Mouse (Mus musculus): ENCODE results near the gene Zfp988. TPM values are rescaled to one million over a fixed set of nuclear protein-coding genes. Genes with fewer than 3 reads are reported as not detected.
"Not testable (repeated sequence)": the region's sequence is repeated elsewhere in the genome, so short reads cannot be mapped to it uniquely, and the experiment has no call there.

Gene Zfp988
- total and polyA plus RNA-seq, 3 experiments = not detected

GRCm38 (mm10) chr4:147345061-147345554 lies 39.6 kb downstream of the Zfp988 start:
- H3K79me2 ChIP-seq (replicated peaks; ENCODE audit: control insufficient read depth, extremely low read depth, insufficient read depth, poor library complexity, severe bottlenecking); H3K36me3 ChIP-seq (replicated peaks in 1 of 2; ENCODE audit: control insufficient read depth in 1 of 2, insufficient read depth in 1 of 2, low read length in 1 of 2); H3K4me2 ChIP-seq (ENCODE audit: insufficient read depth, low read depth, poor library complexity, severe bottlenecking); H3K27ac ChIP-seq (ENCODE audit: insufficient read depth, low read depth); DNase-seq (ENCODE audit: extremely low read depth); dilution Hi-C loops (cut with MboI; ENCODE audit: extremely low pct_ligation_motif_present, extremely low pct_unique_long_range_greater_than_20kb, low sequenced_read_pairs); H3K4me1 ChIP-seq (ENCODE audit: control insufficient read depth in 1 of 2, insufficient read depth in 2 of 2); H3K4me3 ChIP-seq (replicated peaks in 1 of 3; ENCODE audit: low read depth in 2 of 3, low read length in 2 of 3, poor library complexity in 1 of 3); H3K9ac ChIP-seq (ENCODE audit: insufficient read depth, low read depth); H3K27me3 ChIP-seq (replicated peaks): not testable (repeated sequence)
- in situ Hi-C loops (cut with MboI; ENCODE audit: low pct_ligation_motif_present, low pct_unique_long_range_greater_than_20kb, low sequenced_read_pairs) = loop anchor here (25.0 kb wide), 1 partner anchor 1808 kb away; no protein-coding TSS in a partner anchor
- H3K9me3 ChIP-seq (replicated peaks; ENCODE audit: low read length) = peaks cover 18% of the 10 kb centered on the region

- H3K27me3 ChIP-seq (replicated peaks); dilution Hi-C loops (cut with MboI; ENCODE audit: extremely low pct_ligation_motif_present, extremely low pct_unique_long_range_greater_than_20kb, low sequenced_read_pairs); DNase-seq (ENCODE audit: extremely low read depth); H3K36me3 ChIP-seq (replicated peaks in 1 of 2; ENCODE audit: control insufficient read depth in 1 of 2, insufficient read depth in 1 of 2, low read length in 1 of 2); H3K4me2 ChIP-seq (ENCODE audit: insufficient read depth, low read depth, poor library complexity, severe bottlenecking); H3K79me2 ChIP-seq (replicated peaks; ENCODE audit: control insufficient read depth, extremely low read depth, insufficient read depth, poor library complexity, severe bottlenecking); H3K27ac ChIP-seq (ENCODE audit: insufficient read depth, low read depth); H3K4me1 ChIP-seq (ENCODE audit: control insufficient read depth in 1 of 2, insufficient read depth in 2 of 2); H3K4me3 ChIP-seq (replicated peaks in 1 of 3; ENCODE audit: low read depth in 2 of 3, low read length in 2 of 3, poor library complexity in 1 of 3); H3K9ac ChIP-seq (ENCODE audit: insufficient read depth, low read depth): not testable (repeated sequence)
- in situ Hi-C loops (cut with MboI; ENCODE audit: low pct_ligation_motif_present, low pct_unique_long_range_greater_than_20kb, low sequenced_read_pairs) = loop anchor here (25.0 kb wide), 1 partner anchor 1809 kb away; no protein-coding TSS in a partner anchor
- peaks cover 23% of the 10 kb centered on the region for H3K9me3 ChIP-seq (replicated peaks; ENCODE audit: low read length)
Observed at GRCm38 (mm10) chr4:147346361-147347035, 41.0 kb downstream of the Zfp988 start.

GRCm38 (mm10) chr4:147347300-147347699 lies 41.8 kb downstream of the Zfp988 start:
- DNase-seq (ENCODE audit: extremely low read depth); dilution Hi-C loops (cut with MboI; ENCODE audit: extremely low pct_ligation_motif_present, extremely low pct_unique_long_range_greater_than_20kb, low sequenced_read_pairs); H3K4me2 ChIP-seq (ENCODE audit: insufficient read depth, low read depth, poor library complexity, severe bottlenecking); H3K4me1 ChIP-seq (ENCODE audit: control insufficient read depth in 1 of 2, insufficient read depth in 2 of 2); H3K9ac ChIP-seq (ENCODE audit: insufficient read depth, low read depth); H3K4me3 ChIP-seq (replicated peaks in 1 of 3; ENCODE audit: low read depth in 2 of 3, low read length in 2 of 3, poor library complexity in 1 of 3); H3K27me3 ChIP-seq (replicated peaks); H3K27ac ChIP-seq (ENCODE audit: insufficient read depth, low read depth); H3K79me2 ChIP-seq (replicated peaks; ENCODE audit: control insufficient read depth, extremely low read depth, insufficient read depth, poor library complexity, severe bottlenecking); H3K36me3 ChIP-seq (replicated peaks in 1 of 2; ENCODE audit: control insufficient read depth in 1 of 2, insufficient read depth in 1 of 2, low read length in 1 of 2): not testable (repeated sequence)
- in situ Hi-C loops (cut with MboI; ENCODE audit: low pct_ligation_motif_present, low pct_unique_long_range_greater_than_20kb, low sequenced_read_pairs) = loop anchor here (25.0 kb wide), 1 partner anchor 1810 kb away; no protein-coding TSS in a partner anchor
- peaks cover 23% of the 10 kb centered on the region for H3K9me3 ChIP-seq (replicated peaks; ENCODE audit: low read length)

GRCm38 (mm10) chr4:147347880-147348279 lies 42.4 kb downstream of the Zfp988 start:
- H3K4me1 ChIP-seq (ENCODE audit: control insufficient read depth in 1 of 2, insufficient read depth in 2 of 2); H3K4me3 ChIP-seq (replicated peaks in 1 of 3; ENCODE audit: low read depth in 2 of 3, low read length in 2 of 3, poor library complexity in 1 of 3); H3K36me3 ChIP-seq (replicated peaks in 1 of 2; ENCODE audit: control insufficient read depth in 1 of 2, insufficient read depth in 1 of 2, low read length in 1 of 2); DNase-seq (ENCODE audit: extremely low read depth); H3K27ac ChIP-seq (ENCODE audit: insufficient read depth, low read depth); H3K4me2 ChIP-seq (ENCODE audit: insufficient read depth, low read depth, poor library complexity, severe bottlenecking); dilution Hi-C loops (cut with MboI; ENCODE audit: extremely low pct_ligation_motif_present, extremely low pct_unique_long_range_greater_than_20kb, low sequenced_read_pairs); H3K79me2 ChIP-seq (replicated peaks; ENCODE audit: control insufficient read depth, extremely low read depth, insufficient read depth, poor library complexity, severe bottlenecking); H3K27me3 ChIP-seq (replicated peaks); H3K9ac ChIP-seq (ENCODE audit: insufficient read depth, low read depth): not testable (repeated sequence)
- in situ Hi-C loops (cut with MboI; ENCODE audit: low pct_ligation_motif_present, low pct_unique_long_range_greater_than_20kb, low sequenced_read_pairs) = loop anchor here (25.0 kb wide), 1 partner anchor 1811 kb away; no protein-coding TSS in a partner anchor
- H3K9me3 ChIP-seq (replicated peaks; ENCODE audit: low read length) = peaks cover 22% of the 10 kb centered on the region

- H3K36me3 ChIP-seq (replicated peaks in 1 of 2; ENCODE audit: control insufficient read depth in 1 of 2, insufficient read depth in 1 of 2, low read length in 1 of 2); H3K9ac ChIP-seq (ENCODE audit: insufficient read depth, low read depth); H3K4me2 ChIP-seq (ENCODE audit: insufficient read depth, low read depth, poor library complexity, severe bottlenecking); dilution Hi-C loops (cut with MboI; ENCODE audit: extremely low pct_ligation_motif_present, extremely low pct_unique_long_range_greater_than_20kb, low sequenced_read_pairs); DNase-seq (ENCODE audit: extremely low read depth); H3K27me3 ChIP-seq (replicated peaks); H3K79me2 ChIP-seq (replicated peaks; ENCODE audit: control insufficient read depth, extremely low read depth, insufficient read depth, poor library complexity, severe bottlenecking); H3K4me1 ChIP-seq (ENCODE audit: control insufficient read depth in 1 of 2, insufficient read depth in 2 of 2); H3K27ac ChIP-seq (ENCODE audit: insufficient read depth, low read depth); H3K4me3 ChIP-seq (replicated peaks in 1 of 3; ENCODE audit: low read depth in 2 of 3, low read length in 2 of 3, poor library complexity in 1 of 3): not testable (repeated sequence)
- in situ Hi-C loops (cut with MboI; ENCODE audit: low pct_ligation_motif_present, low pct_unique_long_range_greater_than_20kb, low sequenced_read_pairs) = loop anchor here (25.0 kb wide), 1 partner anchor 1811 kb away; no protein-coding TSS in a partner anchor
- peaks cover 17% of the 10 kb centered on the region for H3K9me3 ChIP-seq (replicated peaks; ENCODE audit: low read length)
Observed at GRCm38 (mm10) chr4:147348401-147348800, 42.9 kb downstream of the Zfp988 start.

- H3K4me3 ChIP-seq (replicated peaks in 1 of 3; ENCODE audit: low read depth in 2 of 3, low read length in 2 of 3, poor library complexity in 1 of 3); H3K9ac ChIP-seq (ENCODE audit: insufficient read depth, low read depth); H3K4me1 ChIP-seq (ENCODE audit: control insufficient read depth in 1 of 2, insufficient read depth in 2 of 2); H3K4me2 ChIP-seq (ENCODE audit: insufficient read depth, low read depth, poor library complexity, severe bottlenecking); H3K79me2 ChIP-seq (replicated peaks; ENCODE audit: control insufficient read depth, extremely low read depth, insufficient read depth, poor library complexity, severe bottlenecking); H3K27me3 ChIP-seq (replicated peaks); H3K27ac ChIP-seq (ENCODE audit: insufficient read depth, low read depth); DNase-seq (ENCODE audit: extremely low read depth); dilution Hi-C loops (cut with MboI; ENCODE audit: extremely low pct_ligation_motif_present, extremely low pct_unique_long_range_greater_than_20kb, low sequenced_read_pairs); H3K36me3 ChIP-seq (replicated peaks in 1 of 2; ENCODE audit: control insufficient read depth in 1 of 2, insufficient read depth in 1 of 2, low read length in 1 of 2): not testable (repeated sequence)
- peaks cover 14% of the 10 kb centered on the region for H3K9me3 ChIP-seq (replicated peaks; ENCODE audit: low read length)
- in situ Hi-C loops (cut with MboI; ENCODE audit: low pct_ligation_motif_present, low pct_unique_long_range_greater_than_20kb, low sequenced_read_pairs) = loop anchor here (25.0 kb wide), 1 partner anchor 1812 kb away; no protein-coding TSS in a partner anchor
Observed at GRCm38 (mm10) chr4:147348906-147349686, 43.6 kb downstream of the Zfp988 start.
